Mouse (Mus musculus) duodenum, adult 2 months (tissue): ENCODE results near the gene Gsto1. TPM values are rescaled to one million over a fixed set of nuclear protein-coding genes. Genes with fewer than 3 reads are reported as not detected.

Experiments used
- polyA plus RNA-seq: library from polyadenylated mRNA; depleted of rRNA; stranded (reverse); fragments of >200 nt; gene quantifications from 2 replicates; pipeline ENCODE4 v1.2.3, GENCODE M21; 2012; ENCODE audit warnings: low replicate concordance; rRNA removed

Gsto1 gene
- 287 and 346 TPM in 2 replicates for polyA plus RNA-seq

GRCm38 (mm10) chr19:47854796-47855783 lies at the start of gene Gsto1:
Gsto1 (plus strand) TSS chr19:47854970.

DNA sequence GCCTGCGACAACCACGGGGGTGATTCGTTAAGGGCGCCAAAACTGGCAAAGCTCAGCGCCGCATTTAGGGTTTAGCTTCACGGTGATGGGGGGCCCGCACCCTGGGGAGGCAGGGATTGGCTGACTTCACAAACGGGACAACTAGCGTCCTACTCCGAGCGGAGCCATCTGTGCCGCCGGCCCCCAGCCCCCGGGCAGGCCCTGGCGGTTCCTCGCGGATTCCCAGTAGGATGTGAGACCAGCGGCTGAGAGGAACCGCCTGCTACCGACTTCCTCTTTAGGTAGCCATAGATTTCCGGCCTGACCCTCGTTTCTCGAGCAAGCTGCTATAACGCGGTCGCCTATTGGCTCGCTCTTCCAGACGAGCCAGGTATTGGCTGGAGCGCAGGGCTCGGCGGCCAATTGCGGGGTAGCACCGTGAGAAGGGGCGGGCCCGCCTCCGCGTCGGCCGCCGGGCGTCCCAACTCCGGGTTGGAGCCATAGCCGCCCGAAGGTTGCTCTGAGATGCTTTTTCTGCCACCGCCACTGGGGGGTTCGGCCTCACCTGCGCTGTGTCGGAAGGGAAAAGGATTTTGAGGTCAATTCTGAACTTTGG lies 10.7 kb downstream of the Gsto1 start, which contains the start of gene Gsto2:
Gsto2 (plus strand) TSS at position 182 of the 595 bp plus-strand sequence.

Other genes with a start within 250 kb of the Gsto1 start
- 0.11 and 0.62 TPM in 2 replicates for gene Col17a1, start 162.9 kb upstream of the Gsto1 start, polyA plus RNA-seq
- gene Sfr1, start 123.3 kb upstream of the Gsto1 start, polyA plus RNA-seq, result 20.5 and 22.0 TPM in 2 replicates
- 0.34 TPM in 1 of 2 replicates, not detected in the other for gene Gsto2, start 10.6 kb downstream of the Gsto1 start, polyA plus RNA-seq
- gene Cfap43, start 64.3 kb downstream of the Gsto1 start, polyA plus RNA-seq, result 0.26 TPM in 1 of 2 replicates, not detected in the other
- 1.7 and 2.1 TPM in 2 replicates for gene Itprip, start 64.3 kb downstream of the Gsto1 start, polyA plus RNA-seq
- not detected in 2 replicates for gene Cfap58, start 82.7 kb downstream of the Gsto1 start, polyA plus RNA-seq